Mouse (Mus musculus): ENCODE measurements at regions not wholly inside any gene's neighbourhood (a gene's known extent, or its start where the extent isn't known, plus 50 kb on each side); places are given as distances from the start of the nearest gene placed in this dataset.

- DNase-seq (ENCODE audit: low spot score), result no peak
Observed at GRCm38 (mm10) chr2:3941496-3941895, 76.0 kb upstream of the Frmd4a start.

- no peak for DNase-seq (ENCODE audit: low spot score)
Observed at GRCm38 (mm10) chr2:3947432-3947831, 70.1 kb upstream of the Frmd4a start.

DNA sequence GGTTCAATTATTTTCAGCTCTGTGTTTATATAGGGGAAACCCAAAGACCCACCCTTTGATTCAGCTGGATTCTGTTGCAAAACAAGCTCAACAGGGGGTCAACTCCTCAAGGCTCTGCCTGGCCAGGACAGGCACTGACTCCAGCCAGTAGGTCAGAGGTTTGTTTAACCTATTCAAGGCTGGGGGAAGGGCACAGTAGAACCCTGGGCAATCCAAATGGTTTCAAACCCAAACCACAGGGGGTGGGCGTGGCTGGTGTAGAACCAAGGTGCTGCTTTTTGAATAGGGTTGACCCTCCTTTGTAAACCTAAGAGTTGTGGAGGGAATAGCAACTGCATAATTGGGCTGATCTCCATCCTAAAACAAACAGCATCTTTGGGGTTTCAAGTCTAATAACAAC lies 69.2 kb upstream of the Frmd4a start:
- no peak for DNase-seq (ENCODE audit: low spot score)

DNA sequence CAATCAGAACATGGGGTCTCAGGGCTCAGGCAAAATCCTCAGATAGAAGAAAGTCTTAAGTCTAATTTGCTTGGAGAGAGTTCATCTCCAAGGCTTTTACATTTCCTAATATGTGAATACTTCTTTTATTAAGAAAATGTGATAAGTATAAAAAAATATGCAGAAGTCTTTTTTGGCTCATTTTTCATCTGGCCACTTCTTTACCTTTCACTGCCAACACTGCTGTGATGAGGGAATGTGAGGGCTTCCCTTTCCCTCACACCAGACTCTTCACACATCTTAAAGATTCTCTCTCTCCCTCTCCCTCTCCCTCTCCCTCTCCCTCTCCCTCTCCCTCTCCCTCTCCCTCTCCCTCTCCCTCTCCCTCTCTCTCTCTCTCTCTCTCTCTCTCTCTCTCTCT lies 60.0 kb upstream of the Frmd4a start:
- DNase-seq (ENCODE audit: low spot score), result no peak

DNA sequence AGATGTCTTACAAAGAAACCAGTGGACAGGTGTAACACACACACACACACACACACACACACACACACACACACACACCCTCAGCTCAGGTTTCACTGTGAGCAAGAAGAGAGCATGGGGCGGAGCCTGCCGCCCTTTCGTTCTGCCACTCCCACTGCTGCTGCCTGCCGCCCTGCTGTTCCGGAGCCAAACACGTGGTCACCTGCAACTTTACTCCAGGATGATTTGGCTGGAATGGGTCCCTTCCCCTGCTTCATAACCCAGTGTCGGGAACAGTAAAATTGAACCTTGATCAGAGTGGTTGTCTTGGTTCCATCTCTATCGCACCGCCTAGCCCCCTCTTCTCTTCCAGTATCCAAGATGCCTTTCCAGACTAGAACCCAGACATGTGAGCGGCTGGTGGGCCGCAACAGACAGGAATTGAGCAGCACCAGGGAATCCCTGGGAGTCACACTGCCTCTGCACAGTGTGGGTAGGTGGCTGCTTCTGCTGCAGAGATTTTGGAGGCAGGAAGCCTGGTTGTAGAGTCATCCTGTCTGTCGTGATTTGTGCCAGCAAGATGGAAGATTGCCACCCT lies 59.4 kb upstream of the Frmd4a start:
- DNase-seq (ENCODE audit: low spot score), result peak; percentile 51

GRCm38 (mm10) chr2:3958711-3959110 lies 58.8 kb upstream of the Frmd4a start:
- no peak for DNase-seq (ENCODE audit: low spot score)

DNA sequence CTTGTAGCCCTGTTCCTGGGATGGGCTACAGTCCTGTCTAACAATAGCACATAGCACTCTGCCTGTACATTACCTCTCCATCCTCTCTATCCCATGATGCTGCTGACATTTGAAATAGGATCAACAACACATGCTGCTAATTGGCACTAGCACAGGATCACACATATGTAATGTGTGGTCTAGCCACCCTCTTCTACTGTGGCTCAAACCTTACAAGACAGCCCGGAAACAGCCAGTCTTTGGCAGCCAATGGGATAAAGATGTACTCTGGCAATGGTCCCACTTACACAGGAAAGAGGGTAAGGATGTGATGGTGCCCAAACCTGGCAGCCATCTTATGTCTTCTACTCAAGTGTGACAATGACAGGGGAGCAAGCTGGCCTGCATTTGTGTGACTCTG lies 58.3 kb upstream of the Frmd4a start:
- peak; percentile 4 for DNase-seq (ENCODE audit: low spot score)

- DNase-seq (ENCODE audit: low spot score), result no peak
Observed at GRCm38 (mm10) chr2:3960213-3960612, 57.3 kb upstream of the Frmd4a start.

DNA sequence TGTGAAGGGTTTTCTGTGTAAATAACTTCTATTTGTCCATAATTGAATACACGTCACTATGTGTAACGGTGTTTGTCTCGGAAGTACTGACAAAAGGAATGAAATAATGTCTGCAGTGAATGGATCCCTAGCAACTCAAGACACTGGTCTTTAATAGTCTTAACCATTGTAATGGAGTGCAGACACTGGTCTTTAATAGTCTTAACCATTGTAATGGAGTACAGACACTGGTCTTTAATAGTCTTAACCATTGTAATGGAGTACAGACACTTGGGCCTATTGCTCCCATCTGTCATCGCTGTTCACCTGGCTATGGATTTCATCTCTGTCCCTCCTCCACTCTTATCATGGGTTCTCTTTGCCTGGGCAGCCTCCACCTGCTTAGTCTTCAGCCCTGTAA lies 53.2 kb upstream of the Frmd4a start:
- DNase-seq (ENCODE audit: low spot score), result no peak

Data from layer of hippocampus, adult 11-12 months (tissue).